Mouse (Mus musculus): ENCODE measurements around the gene Susd3.

Gene Susd3

GRCm38 (mm10) chr13:49187288-49188218, 61.0 kb downstream of the Susd3 start, which contains the start of gene Ninj1:
Ninj1 (plus strand) TSS chr13:49187485.
- peak; percentile 74 to 82 for DNase-seq (ENCODE audit: low spot score in 2 of 2)

DNA sequence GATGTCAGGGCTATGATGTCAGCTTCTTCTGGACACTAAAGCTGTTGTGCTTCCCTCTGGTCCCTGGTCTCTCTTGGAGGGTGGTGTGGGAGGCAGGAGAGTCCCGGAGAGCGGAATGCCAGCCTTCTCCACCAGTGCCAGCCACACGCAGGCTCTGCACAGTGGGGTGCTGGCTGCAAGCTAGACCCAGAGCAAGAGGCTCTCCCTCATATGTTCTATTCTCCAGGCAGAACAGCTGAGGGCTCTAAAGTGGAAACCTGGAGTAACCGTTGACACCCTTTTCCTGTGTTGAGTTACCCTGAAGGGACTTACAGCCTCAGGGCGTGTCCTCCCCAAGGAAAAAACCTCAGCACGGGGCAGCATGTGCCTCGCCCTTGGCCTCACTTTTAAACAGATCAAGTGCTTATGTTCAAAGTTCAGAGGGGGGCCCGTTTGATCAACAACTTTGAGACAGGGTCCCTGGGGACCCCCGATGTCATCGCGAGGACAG, 61.7 kb downstream of the Susd3 start:
- DNase-seq (ENCODE audit: low spot score in 2 of 2): no peak

DNA sequence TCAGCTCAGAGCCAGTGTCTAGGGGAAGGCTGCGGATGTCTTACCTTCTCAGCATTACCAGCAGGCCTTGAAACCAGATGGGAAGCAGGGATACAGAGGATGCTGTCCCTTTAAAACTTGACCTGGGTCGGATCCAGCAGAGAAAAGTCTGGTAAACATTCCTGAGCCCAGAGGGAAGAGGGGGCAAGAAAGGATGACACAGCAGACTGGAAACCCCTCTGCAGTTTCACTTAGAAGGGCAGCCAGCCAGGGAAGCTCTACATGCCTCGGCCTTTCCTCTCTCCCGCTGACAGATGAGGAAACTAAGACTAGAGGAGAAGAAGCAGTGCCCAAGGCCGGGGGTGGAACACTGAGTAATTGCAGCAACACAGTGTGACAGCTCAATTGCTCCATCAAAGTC, 64.9 kb downstream of the Susd3 start:
- DNase-seq (ENCODE audit: low spot score in 2 of 2): no peak

DNA sequence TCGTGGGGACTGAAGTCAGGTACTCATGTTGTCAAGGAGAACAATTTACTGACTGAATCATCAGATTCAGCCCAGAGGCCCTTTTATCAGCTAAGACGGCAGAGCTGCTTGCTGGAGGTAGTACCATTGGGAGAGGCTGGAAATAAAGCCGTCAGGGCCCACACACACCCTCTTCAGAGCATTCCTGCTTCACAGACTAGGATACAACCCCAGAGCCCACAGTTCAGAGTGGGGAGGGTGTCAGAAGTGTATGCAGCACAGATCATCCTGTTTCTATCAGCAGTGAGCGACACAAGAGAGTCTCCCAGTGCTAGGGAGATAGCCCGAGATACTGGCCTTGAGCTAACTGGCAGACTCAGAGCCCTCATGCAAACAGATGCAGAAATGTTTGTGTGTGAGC, 65.3 kb downstream of the Susd3 start:
- no peak for DNase-seq (ENCODE audit: low spot score in 2 of 2)

DNA sequence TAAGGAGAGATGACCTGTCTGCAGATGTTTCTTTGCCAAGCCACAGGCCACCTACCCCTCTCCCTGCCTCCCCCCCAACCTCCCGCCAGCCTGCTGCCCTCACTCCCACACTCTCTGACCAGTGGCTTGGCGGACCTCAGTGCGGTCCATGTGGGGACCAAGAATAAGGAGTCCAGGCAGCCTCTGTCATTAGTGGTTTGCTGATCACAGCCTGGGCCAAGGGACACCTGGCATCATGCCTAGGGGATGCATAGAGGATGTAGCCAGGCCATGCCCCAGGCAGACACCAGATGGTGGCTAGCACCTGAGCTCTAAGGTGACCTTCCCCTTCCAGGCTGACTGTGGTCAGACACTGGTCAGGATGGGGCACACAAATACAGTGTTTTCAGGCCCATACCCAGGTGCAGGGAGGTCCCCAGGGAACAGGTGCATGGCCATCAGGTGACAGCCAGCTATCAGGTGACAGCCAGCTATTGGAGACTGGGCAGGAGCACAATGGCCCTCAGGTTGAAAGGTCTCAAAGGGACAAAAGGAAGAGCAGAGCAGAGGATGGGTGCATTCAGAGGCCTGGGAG, 67.0 kb downstream of the Susd3 start:
- DNase-seq (ENCODE audit: low spot score in 2 of 2): no peak

DNA sequence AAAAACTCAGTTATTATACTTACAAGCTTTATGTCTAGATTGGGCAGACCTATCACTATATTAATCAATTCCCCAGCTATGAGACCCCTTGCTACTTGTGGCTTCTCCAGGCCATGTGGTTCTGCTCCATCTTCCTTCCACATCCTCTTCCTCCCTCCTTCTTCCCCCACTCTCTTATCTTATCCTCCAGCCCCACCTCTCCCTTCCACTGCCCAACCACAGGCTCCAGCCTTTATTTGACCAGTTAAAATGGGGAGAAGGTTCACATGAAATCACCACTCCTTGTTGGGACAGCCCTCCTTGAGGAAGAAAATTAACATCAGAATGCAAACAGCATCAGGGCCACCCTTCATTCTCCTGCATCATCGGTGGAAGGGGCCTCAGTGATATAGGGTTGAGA, 67.8 kb downstream of the Susd3 start:
- no peak for DNase-seq (ENCODE audit: low spot score in 2 of 2)
